Mouse (Mus musculus): ENCODE results near the gene Il12rb1. TPM values are rescaled to one million over a fixed set of nuclear protein-coding genes. Genes with fewer than 3 reads are reported as not detected.

The Il12rb1 gene
- polyA plus RNA-seq, 1 experiment from 2014 or later, result 0.35 TPM

- Histone ChIP-seq H3K9me3 (ENCODE audit: control insufficient read depth, low read length) (no peaks in the 10 kb centered on the region), H3K4me2 (ENCODE audit: low read length) (peak within 1 kb of the TSS; percentile 96), H3K4me1 (replicated peaks; ENCODE audit: control insufficient read depth, insufficient read depth, low read length) (peaks cover 27% of the 10 kb centered on the region), H3K27ac (ENCODE audit: low read depth) (peak within 1 kb of the TSS; percentile 100), H3K36me3 (ENCODE audit: control insufficient read depth, insufficient read depth, low read length) (peaks cover 56% of the 10 kb centered on the region), H3K9ac (ENCODE audit: low read length) (peak within 1 kb of the TSS; percentile 97), H3K27me3 (replicated peaks; ENCODE audit: control insufficient read depth, insufficient read depth, low read length) (no peaks in the 10 kb centered on the region), H3K4me3 (ENCODE audit: low read depth, low read length) (peak within 1 kb of the TSS; percentile 62)
- under 1% methylated on average over 92 of the region's 94 CpGs for WGBS
- DNase-seq (ENCODE audit: low spot score), result peak; percentile 98
- peak; percentile 93 for ATAC-seq (replicated peaks; ENCODE audit: low FRiP score, low TSS enrichment, low read depth)
Measured at GRCm38 (mm10) chr8:70776496-70777444, 31.5 kb upstream of the Il12rb1 start, which contains the start of gene Pik3r2. Pik3r2 (minus strand) TSS chr8:70776713.

GRCm38 (mm10) chr8:70780093-70780492 lies 28.2 kb upstream of the Il12rb1 start:
- DNase-seq (ENCODE audit: low spot score) (no peak), ATAC-seq (replicated peaks; ENCODE audit: low FRiP score, low TSS enrichment, low read depth) (no peak)
- Histone ChIP-seq H3K36me3 (ENCODE audit: control insufficient read depth, insufficient read depth, low read length) (peaks cover 52% of the 10 kb centered on the region), H3K9ac (ENCODE audit: low read length) (0 out of 2 replicates have a peak overlapping the region, but pooled peaks have one; percentile 13), H3K27ac (ENCODE audit: low read depth) (no peak overlapping the region), H3K4me2 (ENCODE audit: low read length) (no peak overlapping the region), H3K4me1 (replicated peaks; ENCODE audit: control insufficient read depth, insufficient read depth, low read length) (peaks cover 14% of the 10 kb centered on the region), H3K27me3 (replicated peaks; ENCODE audit: control insufficient read depth, insufficient read depth, low read length) (no peaks in the 10 kb centered on the region), H3K4me3 (ENCODE audit: low read depth, low read length) (no peak overlapping the region), H3K9me3 (ENCODE audit: control insufficient read depth, low read length) (no peaks in the 10 kb centered on the region)
- 70% methylated on average over 11 of the region's 11 CpGs for WGBS

DNA sequence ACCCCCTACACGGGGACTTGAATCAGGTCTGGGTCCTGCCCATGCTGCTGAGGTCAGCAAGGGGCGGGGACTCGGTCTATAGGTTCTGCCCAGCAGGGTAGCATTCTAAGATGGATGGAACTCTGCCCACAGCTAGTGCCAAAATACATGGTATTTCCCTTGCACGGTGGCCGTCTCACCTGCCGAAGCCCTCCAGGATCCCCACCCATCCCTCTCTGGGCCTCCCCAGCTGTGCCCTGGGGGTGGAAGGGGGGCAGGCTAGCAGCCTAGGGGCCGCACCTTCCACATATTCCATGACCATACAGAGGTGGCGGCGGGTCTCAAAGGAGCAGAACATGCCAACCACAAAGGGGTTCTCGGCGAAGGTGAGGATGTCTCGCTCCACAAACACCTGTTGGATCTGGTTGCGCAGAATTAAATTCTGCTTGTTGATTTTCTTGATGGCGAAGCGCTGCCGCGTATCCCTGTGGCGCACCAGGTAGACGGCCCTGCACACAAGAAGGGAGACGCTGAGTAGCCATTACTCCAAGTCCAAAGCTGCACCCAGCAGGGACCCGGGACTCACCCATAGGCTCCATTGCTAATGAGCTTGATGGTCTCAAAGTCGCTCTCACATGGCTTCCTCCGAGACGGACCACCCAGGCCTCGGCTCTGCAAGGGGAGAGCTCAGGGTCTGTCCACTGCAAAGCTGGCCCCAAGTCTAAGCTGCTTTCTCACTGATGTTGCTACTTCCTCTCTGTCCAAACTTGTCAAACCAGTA lies 21.8 kb upstream of the Il12rb1 start:
- Histone ChIP-seq H3K4me2 (ENCODE audit: low read length) (no peak overlapping the region), H3K27me3 (replicated peaks; ENCODE audit: control insufficient read depth, insufficient read depth, low read length) (no peaks in the 10 kb centered on the region), H3K36me3 (ENCODE audit: control insufficient read depth, insufficient read depth, low read length) (peaks cover 53% of the 10 kb centered on the region), H3K9me3 (ENCODE audit: control insufficient read depth, low read length) (no peaks in the 10 kb centered on the region), H3K9ac (ENCODE audit: low read length) (no peak overlapping the region), H3K4me1 (replicated peaks; ENCODE audit: control insufficient read depth, insufficient read depth, low read length) (peaks cover 8% of the 10 kb centered on the region), H3K27ac (ENCODE audit: low read depth) (no peak overlapping the region), H3K4me3 (ENCODE audit: low read depth, low read length) (no peak overlapping the region)
- DNase-seq (ENCODE audit: low spot score) (no peak), ATAC-seq (replicated peaks; ENCODE audit: low FRiP score, low TSS enrichment, low read depth) (no peak)
- WGBS, result 88% methylated on average over 25 of the region's 25 CpGs

DNA sequence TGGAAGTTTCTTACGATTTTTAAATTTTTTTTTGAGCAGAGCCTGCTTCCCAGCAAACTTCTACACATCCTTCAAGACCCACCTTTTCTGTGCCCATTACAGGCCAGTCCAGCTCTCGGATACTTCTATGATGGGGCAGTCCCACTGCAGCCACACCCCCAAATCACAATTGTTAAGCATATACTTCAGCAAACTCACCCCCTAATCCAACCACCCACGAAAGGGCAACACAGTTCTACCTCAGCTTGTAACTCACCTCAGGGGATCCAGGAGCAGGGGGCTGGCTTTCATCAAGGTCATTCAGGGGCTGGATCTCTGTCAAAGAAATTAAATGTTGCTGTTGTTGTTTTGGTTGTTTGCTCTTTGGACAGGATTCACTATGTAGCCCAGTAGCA lies 21.2 kb upstream of the Il12rb1 start:
- Histone ChIP-seq H3K4me1 (replicated peaks; ENCODE audit: control insufficient read depth, insufficient read depth, low read length) (peaks cover 13% of the 10 kb centered on the region), H3K9ac (ENCODE audit: low read length) (no peak overlapping the region), H3K9me3 (ENCODE audit: control insufficient read depth, low read length) (no peaks in the 10 kb centered on the region), H3K4me2 (ENCODE audit: low read length) (0 out of 2 replicates have a peak overlapping the region, but pooled peaks have one; percentile 22), H3K36me3 (ENCODE audit: control insufficient read depth, insufficient read depth, low read length) (peaks cover 48% of the 10 kb centered on the region), H3K4me3 (ENCODE audit: low read depth, low read length) (no peak overlapping the region), H3K27me3 (replicated peaks; ENCODE audit: control insufficient read depth, insufficient read depth, low read length) (no peaks in the 10 kb centered on the region), H3K27ac (ENCODE audit: low read depth) (no peak overlapping the region)
- 87% methylated on average over 3 of the region's 3 CpGs for WGBS
- no peak for ATAC-seq (replicated peaks; ENCODE audit: low FRiP score, low TSS enrichment, low read depth)
- DNase-seq (ENCODE audit: low spot score), result no peak

DNA sequence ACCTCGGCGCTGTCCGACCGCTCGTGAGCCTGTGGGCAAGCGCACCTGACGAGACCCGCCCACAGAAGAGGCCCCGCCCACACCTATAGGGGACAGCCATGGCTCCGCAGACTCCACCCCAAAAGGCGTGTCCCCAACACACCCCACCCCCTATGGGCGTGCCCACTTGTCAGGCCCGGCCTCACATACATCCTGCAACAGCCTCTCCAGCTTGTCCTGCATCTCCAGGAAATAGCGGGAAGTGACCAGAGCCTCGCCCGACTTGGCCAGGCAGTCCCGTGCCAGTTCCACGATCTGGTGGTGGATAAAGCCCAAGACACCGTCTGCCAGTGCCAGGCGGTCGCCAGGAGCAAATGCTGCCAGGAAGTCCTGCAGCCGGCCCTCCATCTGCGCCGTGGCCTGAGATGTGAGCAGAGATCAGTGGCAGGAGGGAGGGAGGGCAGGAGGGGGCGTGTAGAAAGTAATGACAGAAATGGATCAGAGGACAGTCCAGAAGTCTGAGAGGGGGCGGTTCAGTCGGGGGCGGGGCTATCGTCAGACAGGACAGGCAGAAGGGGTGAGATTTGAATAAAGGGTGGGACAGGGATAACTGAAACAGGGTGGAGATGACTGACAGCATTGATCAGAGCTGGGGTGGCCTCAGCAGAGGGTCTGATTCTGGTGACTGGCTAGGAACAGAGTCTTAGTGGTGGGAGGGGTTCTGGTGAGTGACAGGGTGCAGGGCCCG lies 20.1 kb upstream of the Il12rb1 start:
- Histone ChIP-seq H3K9me3 (ENCODE audit: control insufficient read depth, low read length) (no peaks in the 10 kb centered on the region), H3K27me3 (replicated peaks; ENCODE audit: control insufficient read depth, insufficient read depth, low read length) (no peaks in the 10 kb centered on the region), H3K27ac (ENCODE audit: low read depth) (no peak overlapping the region), H3K36me3 (ENCODE audit: control insufficient read depth, insufficient read depth, low read length) (peaks cover 44% of the 10 kb centered on the region), H3K9ac (ENCODE audit: low read length) (no peak overlapping the region), H3K4me2 (ENCODE audit: low read length) (0 out of 2 replicates have a peak overlapping the region, but pooled peaks have one; percentile 22), H3K4me3 (ENCODE audit: low read depth, low read length) (no peak overlapping the region), H3K4me1 (replicated peaks; ENCODE audit: control insufficient read depth, insufficient read depth, low read length) (peaks cover 17% of the 10 kb centered on the region)
- WGBS, result 22% methylated on average over 30 of the region's 30 CpGs
- ATAC-seq (replicated peaks; ENCODE audit: low FRiP score, low TSS enrichment, low read depth) (no peak), DNase-seq (ENCODE audit: low spot score) (peak; percentile 91)

GRCm38 (mm10) chr8:70789046-70789445 lies 19.2 kb upstream of the Il12rb1 start:
- Histone ChIP-seq H3K27ac (ENCODE audit: low read depth) (no peak overlapping the region), H3K4me3 (ENCODE audit: low read depth, low read length) (no peak overlapping the region), H3K36me3 (ENCODE audit: control insufficient read depth, insufficient read depth, low read length) (peaks cover 36% of the 10 kb centered on the region), H3K4me2 (ENCODE audit: low read length) (no peak overlapping the region), H3K4me1 (replicated peaks; ENCODE audit: control insufficient read depth, insufficient read depth, low read length) (peaks cover 20% of the 10 kb centered on the region), H3K9me3 (ENCODE audit: control insufficient read depth, low read length) (no peaks in the 10 kb centered on the region), H3K9ac (ENCODE audit: low read length) (no peak overlapping the region), H3K27me3 (replicated peaks; ENCODE audit: control insufficient read depth, insufficient read depth, low read length) (no peaks in the 10 kb centered on the region)
- DNase-seq (ENCODE audit: low spot score), result no peak
- WGBS, result 85% methylated on average over 10 of the region's 10 CpGs
- ATAC-seq (replicated peaks; ENCODE audit: low FRiP score, low TSS enrichment, low read depth), result no peak

GRCm38 (mm10) chr8:70790846-70791245 lies 17.4 kb upstream of the Il12rb1 start:
- WGBS, result 47% methylated on average over 8 of the region's 8 CpGs
- Histone ChIP-seq H3K36me3 (ENCODE audit: control insufficient read depth, insufficient read depth, low read length) (peaks cover 18% of the 10 kb centered on the region), H3K27ac (ENCODE audit: low read depth) (no peak overlapping the region), H3K4me2 (ENCODE audit: low read length) (peak overlapping the region; percentile 82), H3K9ac (ENCODE audit: low read length) (0 out of 2 replicates have a peak overlapping the region, but pooled peaks have one; percentile 23), H3K4me3 (ENCODE audit: low read depth, low read length) (no peak overlapping the region), H3K4me1 (replicated peaks; ENCODE audit: control insufficient read depth, insufficient read depth, low read length) (peaks cover 20% of the 10 kb centered on the region), H3K27me3 (replicated peaks; ENCODE audit: control insufficient read depth, insufficient read depth, low read length) (no peaks in the 10 kb centered on the region), H3K9me3 (ENCODE audit: control insufficient read depth, low read length) (no peaks in the 10 kb centered on the region)
- no peak for ATAC-seq (replicated peaks; ENCODE audit: low FRiP score, low TSS enrichment, low read depth)
- no peak for DNase-seq (ENCODE audit: low spot score)

DNA sequence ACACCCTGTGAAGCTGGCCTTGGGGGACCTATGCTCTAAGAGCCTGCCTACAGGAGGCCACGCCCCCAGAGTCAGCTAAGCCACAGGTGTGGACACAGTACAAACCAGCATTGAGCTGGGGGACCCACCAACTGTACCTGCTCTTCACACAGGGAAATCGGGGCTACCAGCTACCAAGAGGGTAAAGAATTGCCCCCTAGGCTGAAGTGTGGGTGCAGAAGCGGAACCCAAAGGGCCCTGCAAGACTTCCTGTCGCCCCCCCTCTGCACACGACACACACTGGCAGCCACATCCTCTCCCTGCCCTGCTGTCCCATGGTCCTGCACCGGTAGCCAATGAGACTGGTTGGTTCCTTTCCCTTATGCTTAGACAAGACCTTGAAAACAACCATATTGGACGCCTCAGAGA lies 17.0 kb upstream of the Il12rb1 start:
- Histone ChIP-seq H3K9me3 (ENCODE audit: control insufficient read depth, low read length) (no peaks in the 10 kb centered on the region), H3K36me3 (ENCODE audit: control insufficient read depth, insufficient read depth, low read length) (peaks cover 13% of the 10 kb centered on the region), H3K9ac (ENCODE audit: low read length) (peak overlapping the region; percentile 80), H3K27ac (ENCODE audit: low read depth) (no peak overlapping the region), H3K27me3 (replicated peaks; ENCODE audit: control insufficient read depth, insufficient read depth, low read length) (no peaks in the 10 kb centered on the region), H3K4me2 (ENCODE audit: low read length) (peak overlapping the region; percentile 82), H3K4me1 (replicated peaks; ENCODE audit: control insufficient read depth, insufficient read depth, low read length) (peaks cover 20% of the 10 kb centered on the region), H3K4me3 (ENCODE audit: low read depth, low read length) (peak overlapping the region; percentile 72)
- WGBS, result 58% methylated on average over 7 of the region's 7 CpGs
- DNase-seq (ENCODE audit: low spot score), result no peak
- no peak for ATAC-seq (replicated peaks; ENCODE audit: low FRiP score, low TSS enrichment, low read depth)

Measured in intestine, embryonic 14.5 days (tissue).